Mouse (Mus musculus): ENCODE measurements around the gene Slc9a7.
A peak's percentile ranks its signal among the peaks of the same experiment; 100 is the strongest.

Gene Slc9a7

GRCm38 (mm10) chrX:20291282-20292039, at the start of gene Slc9a7:
Gene Slc9a7 (minus strand): TSS chrX:20291807.
- peak; percentile 14 for DNase-seq (ENCODE audit: low read depth, low spot score)

GRCm38 (mm10) chrX:20335722-20336121, 44.1 kb upstream of the Slc9a7 start:
- DNase-seq (ENCODE audit: low read depth, low spot score) = peak; percentile 14

- DNase-seq (ENCODE audit: low read depth, low spot score) = no peak
These were observed 41.1 kb upstream of the Slc9a7 start for GRCm38 (mm10) chrX:20332756-20333155.

GRCm38 (mm10) chrX:20307215-20307614, 15.6 kb upstream of the Slc9a7 start:
- no peak for DNase-seq (ENCODE audit: low read depth, low spot score)

- no peak for DNase-seq (ENCODE audit: low read depth, low spot score)
These were observed 14.3 kb upstream of the Slc9a7 start for GRCm38 (mm10) chrX:20305941-20306340.

GRCm38 (mm10) chrX:20303280-20303679, 11.7 kb upstream of the Slc9a7 start:
- DNase-seq (ENCODE audit: low read depth, low spot score) = no peak

- no peak for DNase-seq (ENCODE audit: low read depth, low spot score)
These were observed 422 bp upstream of the Slc9a7 start for GRCm38 (mm10) chrX:20292040-20292417.

GRCm38 (mm10) chrX:20290715-20291114, 892 bp downstream of the Slc9a7 start:
- DNase-seq (ENCODE audit: low read depth, low spot score) = no peak

- DNase-seq (ENCODE audit: low read depth, low spot score) = no peak
These were observed 2.9 kb downstream of the Slc9a7 start for GRCm38 (mm10) chrX:20288674-20289073.

GRCm38 (mm10) chrX:20286254-20286653, 5.4 kb downstream of the Slc9a7 start:
- DNase-seq (ENCODE audit: low read depth, low spot score) = no peak

- no peak for DNase-seq (ENCODE audit: low read depth, low spot score)
These were observed 12.2 kb downstream of the Slc9a7 start for GRCm38 (mm10) chrX:20279424-20279823.

GRCm38 (mm10) chrX:20273854-20274253, 17.8 kb downstream of the Slc9a7 start:
- DNase-seq (ENCODE audit: low read depth, low spot score) = no peak

GRCm38 (mm10) chrX:20271980-20272379, 19.6 kb downstream of the Slc9a7 start:
- DNase-seq (ENCODE audit: low read depth, low spot score) = no peak

GRCm38 (mm10) chrX:20269980-20270379, 21.6 kb downstream of the Slc9a7 start:
- DNase-seq (ENCODE audit: low read depth, low spot score) = no peak

- DNase-seq (ENCODE audit: low read depth, low spot score) = no peak
These were observed 27.2 kb downstream of the Slc9a7 start for GRCm38 (mm10) chrX:20264370-20264769.

GRCm38 (mm10) chrX:20228102-20228501, 63.5 kb downstream of the Slc9a7 start:
- no peak for DNase-seq (ENCODE audit: low read depth, low spot score)

- no peak for DNase-seq (ENCODE audit: low read depth, low spot score)
These were observed 70.1 kb downstream of the Slc9a7 start for GRCm38 (mm10) chrX:20221486-20221885.

- no peak for DNase-seq (ENCODE audit: low read depth, low spot score)
These were observed 106.0 kb downstream of the Slc9a7 start for GRCm38 (mm10) chrX:20185616-20186015.

- no peak for DNase-seq (ENCODE audit: low read depth, low spot score)
These were observed 114.8 kb downstream of the Slc9a7 start for GRCm38 (mm10) chrX:20176792-20177191.

GRCm38 (mm10) chrX:20168430-20168829, 123.2 kb downstream of the Slc9a7 start:
- DNase-seq (ENCODE audit: low read depth, low spot score) = no peak

- no peak for DNase-seq (ENCODE audit: low read depth, low spot score)
These were observed 126.6 kb downstream of the Slc9a7 start for GRCm38 (mm10) chrX:20164984-20165383.

GRCm38 (mm10) chrX:20162322-20162711, 129.3 kb downstream of the Slc9a7 start:
- DNase-seq (ENCODE audit: low read depth, low spot score) = peak; percentile 69

- no peak for DNase-seq (ENCODE audit: low read depth, low spot score)
These were observed 129.8 kb downstream of the Slc9a7 start for GRCm38 (mm10) chrX:20161687-20162321.

All from forelimb bud, embryonic 11.5 days (tissue).